Comparison of ENCODE assay signal across 10 mouse cellular contexts in genomic region chr17:8702503-8702902, GRCm38 (mm10).
DNase-seq lines count a peak whose midpoint lies in the region.
"Had no signal": no experiment of that assay in that cellular context is flagged by ENCODE, and none has a peak within 500 bp of the region (broad histone marks: within the 10 kb centered on the region; RNA-seq: fewer than 3 reads in every experiment).

No protein-coding gene starts in this region.

- DNase-seq in heart, adult 11 months: peak; percentile 27
- no peak for DNase-seq in heart, adult 18-20 months
- peak; percentile 77 for DNase-seq in cerebellum, postnatal 36 days
- DNase-seq in layer of hippocampus, postnatal 14 days (ENCODE audit: low spot score in 2 of 2): peak; percentile 79 to 89
- peak; percentile 50 for DNase-seq in right cerebral cortex, postnatal 25 days
- no peak for DNase-seq in thymus, postnatal 36 days
- DNase-seq in lung, postnatal 36 days: no peak
- DNase-seq in embryo, embryonic 11 days: no peak
- DNase-seq: B cell, adult 2 months; heart, postnatal 36 days had no signal

Comparison
In these comparisons a context has a peak if more than half of its experiments do, and no peak if none do; other contexts are left out.
1. DNase-seq: peak in heart, adult 11 months (single experiment), cerebellum, postnatal 36 days (2 of 2), layer of hippocampus, postnatal 14 days (2 of 2) and right cerebral cortex, postnatal 25 days (single experiment); none in heart, adult 18-20 months (0 of 2), thymus, postnatal 36 days (0 of 2), lung, postnatal 36 days (single experiment) and embryo, embryonic 11 days (single experiment).